Mouse (Mus musculus) right cerebral cortex, postnatal 10 days (tissue): ENCODE results near the gene Gmcl1.

Experiments
- DNase-seq, 2 experiments: peaks; one replicate each; pipeline ENCODE4 v3.0.0; 2021; ENCODE audit warnings: low spot score in 2 of 2

Gmcl1 gene

GRCm38 (mm10) chr6:86733183-86733876 is at the start of gene Gmcl1:
Gene Gmcl1 (minus strand): TSS chr6:86733383.
- peak; percentile 95 to 96 for DNase-seq

GRCm38 (mm10) chr6:86782342-86782741 is 49.2 kb upstream of the Gmcl1 start:
- no peak for DNase-seq

DNA sequence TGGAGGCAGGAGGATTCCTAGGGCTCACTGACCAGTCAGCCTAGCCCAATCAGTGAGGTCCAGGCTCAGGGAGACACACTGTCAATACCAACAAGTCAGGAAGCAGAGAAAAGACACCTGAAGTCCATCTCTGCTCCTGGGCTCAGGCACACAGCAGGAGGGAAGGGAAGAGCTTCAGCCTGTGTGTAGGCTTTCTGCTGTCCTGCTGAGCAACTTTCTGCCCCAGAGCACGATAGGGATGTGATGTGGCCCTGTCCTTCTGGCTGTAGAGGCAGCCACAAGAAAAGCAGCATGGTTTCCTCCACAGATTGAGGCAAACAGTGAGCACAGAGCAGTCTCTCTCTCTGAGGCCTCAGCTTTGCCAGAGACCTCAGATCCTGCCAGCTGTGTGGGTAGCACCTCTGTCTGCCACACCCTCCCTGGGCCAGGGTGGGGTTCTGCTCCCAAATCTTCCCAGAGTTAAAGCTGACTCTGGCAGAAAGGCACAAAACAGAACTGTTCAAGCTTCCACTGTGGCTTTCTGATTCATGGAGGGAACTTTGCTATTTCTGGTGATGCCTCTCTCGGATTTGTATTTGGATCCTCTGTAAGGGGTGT is 48.3 kb upstream of the Gmcl1 start:
- DNase-seq: no peak

GRCm38 (mm10) chr6:86778910-86779594 is 45.9 kb upstream of the Gmcl1 start:
- no peak for DNase-seq

GRCm38 (mm10) chr6:86777181-86777580 is 44.0 kb upstream of the Gmcl1 start:
- no peak for DNase-seq

- peak; percentile 32 to 46 for DNase-seq
Measured at GRCm38 (mm10) chr6:86776706-86777071, 43.5 kb upstream of the Gmcl1 start.

GRCm38 (mm10) chr6:86776001-86776705 is 43.0 kb upstream of the Gmcl1 start:
- peak in 1 of 2 experiments; percentile 34 for DNase-seq

DNA sequence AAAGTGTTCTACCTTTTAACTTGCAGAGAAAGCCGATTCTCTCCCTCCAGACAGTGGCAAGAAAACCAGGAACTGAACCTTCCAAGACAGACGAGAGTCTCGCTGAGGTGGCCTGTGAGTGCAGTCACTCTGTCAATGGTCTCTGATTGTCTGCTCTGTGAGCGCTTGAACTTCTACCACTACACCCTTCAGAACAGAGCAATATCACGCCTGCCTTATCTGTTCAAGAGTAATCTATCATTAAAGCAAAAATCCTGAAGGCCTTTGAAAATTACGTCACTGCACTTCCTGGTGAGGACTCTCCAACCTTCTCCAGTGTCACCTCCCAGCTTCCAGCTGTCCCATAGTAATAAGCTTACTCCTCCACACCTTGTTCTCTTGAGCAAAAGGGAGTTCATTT is 41.8 kb upstream of the Gmcl1 start:
- DNase-seq: no peak

DNA sequence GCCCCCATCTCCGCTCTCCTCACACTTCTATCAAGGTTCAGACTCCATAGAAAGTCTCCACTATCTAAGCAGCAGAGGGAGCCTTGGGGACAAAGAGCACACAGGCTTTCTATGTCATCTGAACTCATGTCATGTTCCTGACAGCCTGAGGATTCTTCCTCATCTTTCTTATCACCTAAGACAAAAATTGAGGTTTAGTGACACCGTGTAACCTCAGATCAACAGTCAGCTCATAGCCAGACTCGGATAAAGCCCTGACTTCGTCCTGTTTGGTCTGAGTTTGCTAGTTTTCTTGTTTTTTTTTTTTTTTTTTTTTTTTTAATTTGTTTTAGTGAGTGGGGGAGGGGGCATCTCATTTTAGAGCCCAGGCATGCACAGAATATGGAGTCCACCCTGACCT is 40.6 kb upstream of the Gmcl1 start:
- DNase-seq: no peak

- DNase-seq: no peak
Measured at GRCm38 (mm10) chr6:86772631-86773030, 39.4 kb upstream of the Gmcl1 start.

DNA sequence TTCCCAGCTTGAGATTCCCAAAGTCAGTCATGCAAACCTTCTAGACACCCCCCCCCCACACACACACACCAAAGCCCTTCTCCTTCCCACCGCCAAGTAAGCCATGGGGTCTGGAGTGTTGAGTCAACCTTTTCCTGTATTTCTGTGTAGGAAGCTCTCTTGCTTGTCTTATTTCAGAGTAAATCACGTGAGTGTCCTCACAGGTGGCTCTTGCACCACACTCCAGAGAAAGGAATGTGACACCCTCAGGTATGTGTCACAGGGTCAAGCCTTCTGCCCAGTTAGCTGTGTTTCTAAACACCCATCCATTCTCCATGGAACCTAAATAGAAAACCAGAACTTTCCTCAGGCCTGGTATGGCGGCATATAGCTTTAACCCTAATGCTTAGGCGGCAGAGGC is 35.8 kb upstream of the Gmcl1 start:
- DNase-seq: no peak

DNA sequence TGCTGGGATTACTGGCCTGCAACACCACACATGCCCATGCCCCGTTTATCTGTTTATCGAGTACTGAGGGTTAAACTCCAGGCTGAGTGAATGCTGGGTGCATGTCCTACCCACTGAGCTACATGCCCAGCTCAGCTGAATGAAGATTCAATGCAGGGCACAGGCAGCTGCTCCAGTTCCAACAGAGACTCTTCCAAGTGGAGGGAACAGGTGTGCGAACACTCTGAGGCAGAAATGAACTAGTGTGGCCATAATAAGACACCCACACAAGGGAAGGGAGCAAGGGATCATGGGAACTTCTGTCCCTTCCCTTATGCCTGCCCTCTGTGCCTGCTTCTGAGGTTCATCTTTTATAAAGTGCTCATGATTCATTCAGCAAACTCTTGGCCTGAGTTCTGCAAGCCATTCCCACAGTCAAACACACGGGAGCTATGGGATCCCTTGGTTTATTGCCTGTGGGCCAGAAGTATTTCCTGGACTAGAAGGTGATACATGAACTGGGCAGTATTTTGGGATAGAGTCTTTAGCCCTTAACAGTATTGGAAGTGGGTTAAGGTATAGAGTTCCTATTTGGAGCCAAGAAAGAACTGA is 35.1 kb upstream of the Gmcl1 start:
- DNase-seq: no peak

GRCm38 (mm10) chr6:86767465-86767864 is 34.3 kb upstream of the Gmcl1 start:
- no peak for DNase-seq

- no peak for DNase-seq
Measured at GRCm38 (mm10) chr6:86765637-86766059, 32.5 kb upstream of the Gmcl1 start.

DNA sequence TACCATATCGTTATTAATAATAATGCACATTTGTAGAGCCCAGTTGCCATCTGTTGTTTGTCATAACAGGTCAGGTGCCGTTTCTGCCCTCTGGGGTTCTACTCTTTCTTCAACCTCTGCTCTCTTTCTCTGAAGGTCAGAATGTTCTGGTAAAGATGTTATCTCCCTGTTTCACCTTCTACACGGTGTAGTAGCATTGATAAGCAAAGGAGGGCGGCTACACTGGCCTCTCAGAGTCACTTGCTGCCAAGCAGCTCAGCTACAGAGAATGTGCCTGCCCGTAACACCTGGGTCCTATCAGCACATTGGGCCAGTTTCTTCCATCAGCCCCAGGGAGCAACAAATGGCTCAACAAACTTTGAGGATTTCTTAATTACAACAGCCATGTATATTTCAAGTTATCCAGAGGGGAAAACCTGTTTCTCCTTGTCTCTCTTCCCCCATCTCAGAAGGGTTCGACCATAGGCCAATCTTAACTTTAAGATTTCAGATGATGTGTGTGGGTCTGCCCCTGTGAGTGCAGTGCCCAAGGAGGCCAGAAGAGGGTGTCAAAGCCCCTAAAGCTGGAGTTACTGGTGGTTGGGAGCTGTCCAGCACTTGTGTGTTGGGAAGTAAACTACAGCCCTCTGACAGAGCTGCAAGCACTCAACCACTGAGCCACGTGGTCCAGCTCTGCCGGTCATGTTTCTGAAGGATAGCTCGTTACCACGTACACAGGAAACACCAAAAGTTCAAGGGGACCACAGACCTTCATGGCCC is 21.1 kb upstream of the Gmcl1 start:
- DNase-seq: no peak

GRCm38 (mm10) chr6:86752843-86753485 is 19.8 kb upstream of the Gmcl1 start:
- no peak for DNase-seq

DNA sequence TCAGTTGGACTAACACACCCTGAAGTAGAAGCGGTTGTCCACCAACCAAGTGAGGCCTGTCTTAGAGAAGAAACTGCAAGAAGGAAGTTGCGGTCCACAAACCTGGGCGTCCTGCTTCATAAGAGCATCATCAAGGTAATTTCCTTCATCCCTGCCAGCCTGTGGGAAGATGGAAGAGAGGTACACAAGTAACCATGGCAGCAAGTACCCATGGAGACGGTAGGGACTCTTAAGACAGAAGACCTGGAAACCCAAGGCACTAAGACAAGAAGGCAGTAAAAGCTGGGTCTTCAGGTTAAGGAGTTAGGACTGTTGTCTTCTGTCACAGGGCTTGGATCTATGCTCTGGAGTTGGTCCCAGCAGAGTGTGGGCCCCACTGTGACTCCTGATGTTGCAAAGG is 17.8 kb upstream of the Gmcl1 start:
- DNase-seq: peak; percentile 35 to 38

GRCm38 (mm10) chr6:86749817-86750216 is 16.6 kb upstream of the Gmcl1 start:
- no peak for DNase-seq

DNA sequence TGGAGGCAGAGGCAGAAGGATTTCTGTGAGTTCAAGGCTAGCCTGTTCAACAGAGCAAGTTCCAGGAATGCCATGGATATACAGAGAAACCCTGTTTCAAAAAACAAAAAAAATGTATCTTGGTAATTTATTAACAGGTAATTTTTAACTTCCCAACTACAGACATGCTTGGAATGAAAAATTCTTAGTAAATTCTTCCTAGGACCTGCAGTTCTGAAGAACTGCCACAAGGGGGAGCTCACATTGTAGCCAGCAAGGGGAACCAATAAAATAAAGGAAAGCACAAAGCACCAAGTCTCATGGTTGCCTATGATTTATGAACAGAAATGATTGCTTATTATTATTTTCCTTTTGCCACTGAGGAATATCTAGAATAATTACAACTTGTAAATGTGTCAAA is 14.0 kb upstream of the Gmcl1 start:
- DNase-seq: peak in 1 of 2 experiments; percentile 67

DNA sequence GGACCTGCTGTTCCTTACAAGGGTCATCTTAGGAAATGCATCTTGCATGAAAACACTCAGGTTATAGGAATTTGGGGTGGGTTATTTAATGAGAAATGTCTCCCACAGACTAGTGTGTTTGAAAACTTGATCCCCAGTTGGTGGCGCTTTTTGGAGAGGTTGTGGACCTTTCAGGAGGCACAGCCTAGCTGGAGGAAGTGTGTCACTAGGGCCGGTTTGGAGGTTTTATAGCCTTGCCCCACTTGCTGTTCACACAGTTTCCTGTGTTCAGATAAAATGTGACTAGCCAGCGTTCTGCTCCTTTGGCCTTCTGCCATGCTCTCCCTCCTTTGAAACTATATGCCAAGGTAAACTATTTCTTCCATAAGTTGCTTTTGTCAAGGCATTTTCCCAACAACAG is 7.5 kb upstream of the Gmcl1 start:
- DNase-seq: no peak

DNA sequence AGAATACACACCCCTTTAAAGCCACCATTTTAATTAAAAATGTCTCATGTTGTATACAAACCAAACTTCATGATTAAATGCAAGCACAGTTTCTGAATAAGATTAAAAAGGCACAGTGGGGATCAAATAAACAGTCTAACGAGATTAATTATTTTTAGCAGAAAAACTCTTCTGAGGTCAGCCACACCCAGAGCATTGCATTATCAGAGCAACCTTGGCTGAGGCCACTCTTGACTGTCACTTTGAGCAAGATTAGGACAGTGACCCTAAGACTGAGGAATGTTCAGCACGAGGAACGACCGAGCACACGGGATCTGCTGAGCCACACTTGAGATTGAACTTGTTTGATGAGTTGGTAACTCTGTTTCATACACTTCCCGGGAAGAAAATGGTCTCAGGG is 3.6 kb upstream of the Gmcl1 start:
- DNase-seq: no peak
